Mouse (Mus musculus) brain, embryonic 14.5 days (tissue): ENCODE data around the gene Fry. TPM values are rescaled to one million over a fixed set of nuclear protein-coding genes. Genes with fewer than 3 reads are reported as not detected.

Experiments used
- DNase-seq: peaks from one replicate; pipeline ENCODE4 v3.0.0-alpha.2; 2011; ENCODE audit warnings: low read depth
- CTCF ChIP-seq: fragments of 200-500 bp; IDR thresholded peaks from 2 replicates; pipeline ENCODE4 v1.5.1; 2012; ENCODE audit warnings: inconsistent platforms, mild to moderate bottlenecking, moderate library complexity, borderline replicate concordance; ENCODE audit not compliant: insufficient read depth, insufficient read length; ENCODE audit errors: extremely low read depth
- POLR2A ChIP-seq: fragments of 200-500 bp; IDR thresholded peaks from 2 replicates; pipeline ENCODE4 v1.6.1; 2012; ENCODE audit warnings: mild to moderate bottlenecking, inconsistent platforms, borderline replicate concordance; ENCODE audit not compliant: poor library complexity, insufficient read depth, insufficient read length, severe bottlenecking; ENCODE audit errors: extremely low read depth
- polyA plus RNA-seq: library from polyadenylated mRNA; depleted of rRNA; stranded (reverse); fragments of >200 nt; gene quantifications from 2 replicates; pipeline ENCODE4 v1.2.3, GENCODE M21; 2012

The Fry gene
- polyA plus RNA-seq, 1 experiment: 61.6 TPM

DNA sequence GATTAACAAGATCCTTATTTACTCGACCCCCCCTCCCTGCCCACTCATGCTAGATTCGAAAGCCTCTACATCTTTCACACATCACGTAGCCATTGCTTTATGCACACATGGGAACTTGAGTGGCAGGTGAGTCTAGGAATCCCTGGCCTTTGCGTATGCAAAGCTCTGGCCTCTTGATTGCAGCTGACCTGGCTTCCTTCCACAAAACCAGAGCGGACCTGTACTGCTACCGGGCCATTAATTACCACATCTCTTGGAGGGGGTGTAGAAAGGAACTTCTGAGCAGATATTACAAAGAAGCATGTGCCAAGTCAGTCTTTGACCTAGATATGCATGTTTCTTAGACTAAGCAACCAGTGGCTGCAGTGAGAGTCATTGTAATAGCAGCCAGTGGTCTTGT is 55.4 kb downstream of the Fry start:
- TF ChIP-seq CTCF (no peak), POLR2A (no peak)
- DNase-seq: no peak

GRCm38 (mm10) chr5:150174950-150175349 is 56.5 kb downstream of the Fry start:
- DNase-seq: no peak
- TF ChIP-seq CTCF (no peak), POLR2A (no peak)

- no peak for DNase-seq
- no peak for TF ChIP-seq CTCF
- no peak for TF ChIP-seq POLR2A
Observed at GRCm38 (mm10) chr5:150176251-150177015, 58.0 kb downstream of the Fry start.

DNA sequence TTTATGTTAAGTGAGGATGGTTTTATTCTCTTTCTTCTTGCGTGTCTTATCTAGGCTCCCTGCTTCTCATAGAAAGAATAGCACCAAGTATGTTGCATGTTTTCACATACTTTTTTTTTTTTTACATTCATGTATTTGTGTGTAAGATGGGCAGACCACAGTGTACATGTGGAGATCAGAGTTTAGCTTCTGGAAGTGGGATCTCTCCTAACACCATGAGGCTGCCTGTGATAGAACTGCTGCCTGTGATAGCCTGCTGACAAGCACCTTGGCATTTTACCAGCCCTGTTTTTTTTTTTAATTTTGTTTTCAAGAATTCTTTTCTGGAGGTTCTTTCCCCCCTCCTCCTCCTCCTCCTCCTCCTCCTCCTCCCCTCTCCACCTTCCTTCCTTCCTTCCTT is 59.3 kb downstream of the Fry start:
- TF ChIP-seq CTCF: no peak
- DNase-seq: no peak

DNA sequence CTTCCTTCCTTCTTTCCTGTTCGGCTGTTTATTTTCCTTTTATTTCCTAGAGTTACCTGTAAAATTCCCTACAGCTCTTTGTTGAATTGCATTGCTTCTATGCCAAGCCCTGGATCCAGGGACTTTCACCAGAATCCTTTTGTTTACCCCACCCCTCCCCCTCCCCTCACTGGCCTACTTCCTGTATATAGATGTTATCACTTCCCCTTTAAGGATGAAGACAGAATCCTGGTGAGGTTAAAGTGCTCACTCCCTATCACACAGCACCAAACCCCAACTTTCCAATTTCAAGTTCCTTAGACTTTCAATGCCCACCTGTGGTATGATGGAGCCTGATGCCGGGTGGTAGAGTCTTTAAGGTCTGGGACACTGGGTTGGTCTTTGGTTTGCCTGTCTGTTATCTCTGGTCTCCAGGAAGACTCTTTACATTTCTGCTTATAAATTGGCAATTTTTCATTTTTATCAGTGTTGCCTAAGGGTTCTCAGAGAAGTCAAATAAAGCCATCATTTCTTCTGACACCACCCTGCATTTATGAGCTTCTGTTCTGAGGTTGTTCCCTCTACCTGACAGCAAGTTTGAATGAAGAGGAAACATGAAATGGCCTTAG is 59.9 kb downstream of the Fry start:
- TF ChIP-seq POLR2A (no peak), CTCF (no peak)

DNA sequence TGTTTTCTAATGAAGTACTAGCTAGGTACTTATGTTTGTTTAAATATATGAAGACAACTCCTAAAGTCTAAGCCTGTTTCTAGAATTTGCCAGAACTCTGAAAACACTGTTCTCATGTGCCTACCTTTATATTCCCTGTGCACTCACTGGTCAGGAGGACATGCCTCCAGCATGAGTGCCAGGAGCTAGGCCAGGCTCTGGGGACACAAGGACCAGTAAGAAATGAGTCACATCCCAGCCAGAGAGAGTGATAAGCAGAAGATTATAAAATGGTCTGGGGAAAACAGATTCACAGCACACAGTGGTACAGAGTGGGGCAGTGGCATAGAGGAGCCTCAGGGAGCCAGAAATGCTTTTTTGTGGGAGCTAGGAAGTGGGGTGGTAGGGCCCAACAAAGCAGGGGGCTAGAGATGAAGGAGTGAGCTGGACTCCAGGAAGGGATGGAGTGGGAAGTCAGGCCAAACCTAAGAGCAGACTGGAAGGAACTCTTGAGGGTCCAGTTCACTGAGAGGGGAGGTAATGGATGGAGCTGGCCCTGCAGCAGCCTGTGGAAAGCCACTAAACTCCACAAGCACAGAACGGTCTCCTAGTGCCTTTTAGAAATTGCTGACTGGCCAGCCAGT is 62.7 kb downstream of the Fry start:
- DNase-seq: no peak
- TF ChIP-seq CTCF (no peak), POLR2A (no peak)

More for the DNA sequence above, 59.9 kb downstream of the Fry start:
- DNase-seq: no peak

DNA sequence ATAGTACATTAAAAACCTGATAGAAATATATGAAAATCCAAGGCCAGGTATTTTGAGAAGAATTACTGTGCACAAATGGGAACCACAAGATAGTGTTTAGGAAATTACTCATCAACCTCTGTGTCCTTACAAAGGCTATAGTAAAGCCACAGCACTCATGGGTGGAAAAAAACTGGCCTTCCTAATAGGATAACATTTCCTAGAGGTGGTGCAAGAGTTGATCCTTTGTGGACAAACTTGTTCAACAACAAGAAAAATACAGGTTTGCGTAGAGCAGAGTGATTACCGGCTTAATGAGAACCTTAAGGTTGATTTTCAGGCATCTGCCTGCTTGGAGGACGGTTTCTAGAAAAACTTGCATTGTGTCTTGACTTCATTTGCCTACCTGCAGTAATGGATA is 66.5 kb downstream of the Fry start:
- DNase-seq: no peak
- TF ChIP-seq CTCF (no peak), POLR2A (no peak)

DNA sequence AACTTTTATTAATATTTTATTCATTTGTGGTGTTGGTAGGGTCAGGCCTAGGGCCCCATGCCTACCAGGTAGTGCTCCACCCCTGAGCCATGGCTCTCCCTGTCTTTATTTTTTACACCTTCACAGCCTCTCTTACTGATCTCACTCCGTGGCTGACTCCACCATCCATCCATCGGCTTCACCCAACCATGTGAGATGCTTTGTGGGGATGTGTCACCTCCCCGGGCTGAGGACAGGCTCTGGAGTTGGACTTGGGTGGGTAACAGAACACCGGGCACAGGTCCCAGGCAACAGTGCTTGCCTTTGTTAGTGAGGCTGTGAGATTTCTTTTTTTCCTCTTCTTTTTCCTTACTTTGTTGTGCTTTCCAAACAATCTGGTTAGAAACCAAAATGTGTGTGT is 67.7 kb downstream of the Fry start:
- TF ChIP-seq POLR2A (no peak), CTCF (no peak)
- DNase-seq: no peak

DNA sequence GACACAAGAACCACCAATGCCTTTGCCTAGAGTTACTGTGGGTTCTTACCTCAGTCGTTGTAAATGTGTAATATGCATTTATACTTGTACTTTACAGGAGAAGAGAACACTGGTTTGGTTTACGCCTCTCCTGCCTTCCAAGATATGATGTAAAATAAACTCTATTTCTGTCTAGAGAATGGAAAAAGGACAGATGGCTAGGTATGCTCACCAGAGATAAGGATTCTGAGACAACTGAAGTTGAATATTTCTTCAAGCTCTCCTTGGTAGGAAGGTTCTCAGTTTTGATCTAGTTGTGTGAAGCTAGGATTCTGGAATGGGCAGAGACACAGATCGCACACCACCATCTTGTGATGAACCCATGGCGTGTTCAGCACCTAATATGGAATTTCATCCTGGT is 68.2 kb downstream of the Fry start:
- no peak for DNase-seq
- TF ChIP-seq CTCF (no peak), POLR2A (no peak)

- no peak for DNase-seq
- no peak for TF ChIP-seq CTCF
- no peak for TF ChIP-seq POLR2A
Observed at GRCm38 (mm10) chr5:150188031-150188430, 69.6 kb downstream of the Fry start.

DNA sequence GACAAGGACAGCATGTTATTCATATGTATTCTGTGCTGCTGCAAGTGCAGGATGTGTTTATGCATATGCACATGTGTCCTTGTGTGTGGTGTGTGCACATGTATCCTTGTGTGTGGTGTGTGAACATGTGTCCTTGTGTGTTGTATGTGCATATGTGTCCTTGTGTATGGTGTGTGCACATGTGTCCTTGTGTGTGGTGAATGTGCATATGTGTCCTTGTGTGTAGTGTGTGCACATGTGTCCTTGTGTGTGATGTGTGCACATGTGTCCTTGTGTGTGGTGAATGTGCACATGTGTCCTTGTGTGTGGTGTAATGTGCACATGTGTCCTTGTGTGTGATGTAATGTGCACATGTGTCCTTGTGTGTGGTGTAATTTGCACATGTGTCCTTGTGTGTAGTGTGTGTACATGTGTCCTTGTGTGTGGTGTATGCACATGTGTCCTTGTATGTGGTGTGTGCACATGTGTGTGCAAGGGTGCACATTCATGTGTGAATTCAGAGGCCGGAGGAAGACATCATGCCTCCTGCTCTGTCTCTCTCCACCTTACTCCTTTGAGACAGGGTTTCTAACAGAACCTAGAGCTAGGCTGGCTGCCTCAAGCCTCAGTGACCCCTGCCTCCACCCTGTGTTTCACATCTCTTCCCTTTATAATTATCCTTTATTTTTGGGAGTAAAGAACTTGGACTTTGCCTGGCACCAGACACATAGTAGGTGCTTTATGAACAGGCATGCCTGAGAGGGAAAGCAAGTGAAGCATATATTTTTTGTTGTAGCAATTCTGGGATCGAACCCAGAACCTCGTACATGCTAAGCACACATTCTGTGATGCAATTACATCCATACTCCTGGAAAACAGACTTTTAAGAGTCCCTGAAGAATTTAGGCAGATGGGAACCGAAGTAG is 72.3 kb downstream of the Fry start:
- no peak for DNase-seq
- TF ChIP-seq CTCF (no peak), POLR2A (no peak)

DNA sequence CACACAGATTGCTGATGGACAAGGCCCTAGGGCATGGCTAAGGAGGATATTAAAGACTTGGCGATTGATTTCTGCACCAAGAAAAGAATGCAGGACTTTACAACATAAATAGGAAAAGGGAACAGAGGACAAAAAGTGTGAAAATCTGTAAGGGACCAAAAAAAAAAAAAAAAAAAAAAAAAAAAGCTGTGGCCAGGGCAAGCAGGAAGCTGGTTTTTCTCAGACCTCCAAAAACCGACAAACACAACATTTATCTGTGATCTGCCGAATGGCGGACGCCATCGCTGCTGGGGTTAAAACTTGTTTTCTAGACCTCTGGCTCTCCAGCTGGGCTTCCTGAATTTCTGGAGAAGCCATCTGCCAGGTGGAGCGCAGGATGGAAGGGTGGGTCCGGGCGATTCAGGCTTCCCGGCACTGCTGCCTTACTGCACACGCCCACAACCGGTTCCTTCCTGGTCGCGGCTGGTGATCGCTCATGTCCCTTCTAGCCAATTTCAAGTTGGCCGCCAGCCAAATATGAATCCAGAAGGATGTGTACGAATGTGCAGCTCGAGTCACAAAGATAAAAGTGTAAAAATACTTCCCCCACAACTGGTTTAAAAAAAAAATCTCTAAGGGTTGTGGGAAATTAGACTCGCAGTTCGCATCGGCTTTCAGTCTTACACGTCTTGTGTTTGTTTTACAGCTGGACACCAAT is 77.2 kb downstream of the Fry start:
- DNase-seq: peak; percentile 87
- no peak for TF ChIP-seq CTCF
- TF ChIP-seq POLR2A: no peak
